Mouse (Mus musculus): ENCODE data around the gene Mns1.
A peak's percentile ranks its signal among the peaks of the same experiment; 100 is the strongest.

Mns1 gene

GRCm38 (mm10) chr9:72475511-72475910 lies 37.7 kb downstream of the Mns1 start:
- DNase-seq (ENCODE audit: low spot score in 2 of 2), result peak; percentile 66 to 77

GRCm38 (mm10) chr9:72477306-72477705 lies 39.5 kb downstream of the Mns1 start:
- DNase-seq (ENCODE audit: low spot score in 2 of 2), result no peak

GRCm38 (mm10) chr9:72479276-72479675 lies 41.5 kb downstream of the Mns1 start:
- no peak for DNase-seq (ENCODE audit: low spot score in 2 of 2)

GRCm38 (mm10) chr9:72488523-72488922 lies 50.7 kb downstream of the Mns1 start:
- no peak for DNase-seq (ENCODE audit: low spot score in 2 of 2)

- no peak for DNase-seq (ENCODE audit: low spot score in 2 of 2)
Measured at GRCm38 (mm10) chr9:72489131-72489530, 51.3 kb downstream of the Mns1 start.

GRCm38 (mm10) chr9:72491559-72492193 lies 53.9 kb downstream of the Mns1 start:
- peak; percentile 94 for DNase-seq (ENCODE audit: low spot score in 2 of 2)

GRCm38 (mm10) chr9:72492194-72492565 lies 54.4 kb downstream of the Mns1 start, which contains the start of gene Tex9:
Tex9 (minus strand) TSS chr9:72492212.
- no peak for DNase-seq (ENCODE audit: low spot score in 2 of 2)

- no peak for DNase-seq (ENCODE audit: low spot score in 2 of 2)
Measured at GRCm38 (mm10) chr9:72493465-72493864, 55.7 kb downstream of the Mns1 start.

GRCm38 (mm10) chr9:72493984-72494685 lies 56.3 kb downstream of the Mns1 start:
- no peak for DNase-seq (ENCODE audit: low spot score in 2 of 2)

- no peak for DNase-seq (ENCODE audit: low spot score in 2 of 2)
Measured at GRCm38 (mm10) chr9:72496691-72497090, 58.9 kb downstream of the Mns1 start.

GRCm38 (mm10) chr9:72497171-72497570 lies 59.4 kb downstream of the Mns1 start:
- DNase-seq (ENCODE audit: low spot score in 2 of 2), result no peak
